Mouse (Mus musculus) embryonic facial prominence, embryonic 15.5 days (tissue): ENCODE measurements at regions not wholly inside any gene's neighbourhood (a gene's known extent, or its start where the extent isn't known, plus 50 kb on each side); places are given as distances from the start of the nearest gene placed in this dataset.

ENCODE experiments used
- ATAC-seq: fragments of 200-750 bp; cut with Nextera tagmentation; 2 replicates; pipeline ENCODE4 v1.8.0; 2017; ENCODE audit warnings: low read depth, moderate TSS enrichment; ENCODE audit not compliant: insufficient number of reproducible peaks, low FRiP score, low TSS enrichment
- H3K27ac ChIP-seq: fragments of 300-500 bp; sonication (generic); replicated peaks from 2 replicates; pipeline ENCODE4 v1.5.1; 2015; ENCODE audit warnings: mild to moderate bottlenecking, inconsistent platforms
- H3K27me3 ChIP-seq: fragments of 300-500 bp; sonication (generic); 2 replicates; pipeline ENCODE4 v1.6.1; 2015; ENCODE audit warnings: inconsistent platforms
- H3K36me3 ChIP-seq: fragments of 300-500 bp; sonication (generic); 2 replicates; pipeline ENCODE4 v1.6.1; 2015; ENCODE audit warnings: mild to moderate bottlenecking, inconsistent platforms
- H3K4me1 ChIP-seq: fragments of 300-500 bp; sonication (generic); 2 replicates; pipeline ENCODE4 v1.6.1; 2015; ENCODE audit warnings: inconsistent platforms
- H3K4me2 ChIP-seq: fragments of 300-500 bp; sonication (generic); replicated peaks from 2 replicates; pipeline ENCODE4 v1.6.1; 2015; ENCODE audit warnings: mild to moderate bottlenecking, inconsistent platforms
- H3K4me3 ChIP-seq: fragments of 300-500 bp; sonication (generic); replicated peaks from 2 replicates; pipeline ENCODE4 v1.5.1; 2015; ENCODE audit warnings: mild to moderate bottlenecking, inconsistent platforms
- H3K9ac ChIP-seq: fragments of 300-500 bp; sonication (generic); 2 replicates; pipeline ENCODE4 v1.6.1; 2015; ENCODE audit warnings: inconsistent platforms
- H3K9me3 ChIP-seq: fragments of 300-500 bp; sonication (generic); replicated peaks from 2 replicates; pipeline ENCODE4 v1.6.1; 2016; ENCODE audit warnings: inconsistent platforms
- WGBS: fragments of 180-500 bp; shearing (Covaris S2); methylation state at CpG from one replicate; pipeline ENCODE4 v1.1.7; 2015; 5-methylcytosine and 5-hydroxymethylcytosine counted together

- Histone ChIP-seq H3K4me1 (peaks cover 33% of the 10 kb centered on the region), H3K27ac (no peak overlapping the region), H3K27me3 (peaks cover 8% of the 10 kb centered on the region; the same call in 1 of the 2 replicates), H3K9me3 (no peaks in the 10 kb centered on the region), H3K4me2 (no peak overlapping the region), H3K9ac (no peak overlapping the region), H3K4me3 (no peak overlapping the region), H3K36me3 (no peaks in the 10 kb centered on the region)
- no peak for ATAC-seq
- WGBS: 49% methylated on average over 7 of the region's 7 CpGs
Observed at GRCm38 (mm10) chr1:61145572-61145971, 167.8 kb downstream of the Icos start.

DNA sequence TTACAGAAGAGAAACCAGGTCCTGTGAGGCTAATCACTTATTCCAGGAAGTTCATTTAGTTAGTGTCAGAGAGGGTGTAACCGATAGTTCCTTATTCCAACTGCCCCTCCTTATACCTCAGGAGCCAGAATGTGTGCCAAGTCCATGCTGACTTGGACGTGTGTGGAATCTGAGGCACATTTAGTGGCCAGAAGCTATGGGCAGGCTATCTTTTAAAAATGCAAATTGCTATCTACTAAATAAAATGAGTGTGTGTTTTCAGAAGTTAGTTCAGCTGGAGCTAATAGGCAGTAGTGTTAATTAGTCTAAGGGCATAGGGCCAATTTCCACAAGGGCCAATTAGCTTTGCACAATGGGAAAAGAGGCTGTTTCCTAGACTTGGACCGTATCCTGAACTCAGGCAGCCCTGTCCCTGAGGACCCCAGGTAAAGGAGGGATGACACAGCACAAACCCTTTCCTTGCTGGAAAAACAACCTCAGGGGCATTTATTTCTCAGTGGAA, 168.5 kb downstream of the Icos start:
- 44% methylated on average over 3 of the region's 3 CpGs for WGBS
- H3K4me1 ChIP-seq: peaks cover 26% of the 10 kb centered on the region

GRCm38 (mm10) chr1:61151742-61152141, 174.0 kb downstream of the Icos start:
- Histone ChIP-seq H3K9ac (no peak overlapping the region), H3K9me3 (no peaks in the 10 kb centered on the region), H3K27me3 (no peaks in the 10 kb centered on the region), H3K4me1 (no peaks in the 10 kb centered on the region), H3K4me3 (no peak overlapping the region), H3K36me3 (no peaks in the 10 kb centered on the region), H3K27ac (no peak overlapping the region), H3K4me2 (no peak overlapping the region)
- 33% methylated on average over 2 of the region's 2 CpGs for WGBS
- ATAC-seq: no peak

More for the DNA sequence above, 168.5 kb downstream of the Icos start:
- no peak overlapping the region for H3K9ac ChIP-seq
- H3K27ac ChIP-seq: no peak overlapping the region
- no peaks in the 10 kb centered on the region for H3K36me3 ChIP-seq
- no peak overlapping the region for H3K4me2 ChIP-seq
- peaks cover 8% of the 10 kb centered on the region; the same call in 1 of the 2 replicates for H3K27me3 ChIP-seq
- no peaks in the 10 kb centered on the region for H3K9me3 ChIP-seq
- ATAC-seq: 0 out of 2 replicates have a peak, but pooled peaks have one; percentile 60
- no peak overlapping the region for H3K4me3 ChIP-seq

- no peak overlapping the region for H3K4me2 ChIP-seq
- H3K4me3 ChIP-seq: no peak overlapping the region
- H3K9me3 ChIP-seq: no peaks in the 10 kb centered on the region
- H3K4me1 ChIP-seq: no peaks in the 10 kb centered on the region
- H3K27me3 ChIP-seq: no peaks in the 10 kb centered on the region
- no peak for ATAC-seq
- no peak overlapping the region for H3K9ac ChIP-seq
- 70% methylated on average over 5 of the region's 5 CpGs for WGBS
- H3K27ac ChIP-seq: no peak overlapping the region
- no peaks in the 10 kb centered on the region for H3K36me3 ChIP-seq
Observed at GRCm38 (mm10) chr1:61152157-61152556, 174.4 kb downstream of the Icos start.

GRCm38 (mm10) chr1:61154216-61154615, 176.5 kb downstream of the Icos start:
- 97% methylated on average over 3 of the region's 3 CpGs for WGBS
- H3K27me3 ChIP-seq: no peaks in the 10 kb centered on the region
- ATAC-seq: no peak

GRCm38 (mm10) chr1:61157271-61157670, 179.5 kb downstream of the Icos start:
- Histone ChIP-seq H3K27me3 (no peaks in the 10 kb centered on the region), H3K4me1 (no peaks in the 10 kb centered on the region), H3K9ac (no peak overlapping the region), H3K9me3 (no peaks in the 10 kb centered on the region), H3K4me2 (no peak overlapping the region), H3K4me3 (no peak overlapping the region), H3K36me3 (no peaks in the 10 kb centered on the region), H3K27ac (no peak overlapping the region)
- 65% methylated on average over 4 of the region's 4 CpGs for WGBS
- ATAC-seq: no peak

More at GRCm38 (mm10) chr1:61154216-61154615, 176.5 kb downstream of the Icos start:
- no peak overlapping the region for H3K27ac ChIP-seq
- no peak overlapping the region for H3K9ac ChIP-seq
- no peaks in the 10 kb centered on the region for H3K4me1 ChIP-seq
- H3K9me3 ChIP-seq: no peaks in the 10 kb centered on the region
- no peaks in the 10 kb centered on the region for H3K36me3 ChIP-seq
- H3K4me3 ChIP-seq: no peak overlapping the region
- no peak overlapping the region for H3K4me2 ChIP-seq

DNA sequence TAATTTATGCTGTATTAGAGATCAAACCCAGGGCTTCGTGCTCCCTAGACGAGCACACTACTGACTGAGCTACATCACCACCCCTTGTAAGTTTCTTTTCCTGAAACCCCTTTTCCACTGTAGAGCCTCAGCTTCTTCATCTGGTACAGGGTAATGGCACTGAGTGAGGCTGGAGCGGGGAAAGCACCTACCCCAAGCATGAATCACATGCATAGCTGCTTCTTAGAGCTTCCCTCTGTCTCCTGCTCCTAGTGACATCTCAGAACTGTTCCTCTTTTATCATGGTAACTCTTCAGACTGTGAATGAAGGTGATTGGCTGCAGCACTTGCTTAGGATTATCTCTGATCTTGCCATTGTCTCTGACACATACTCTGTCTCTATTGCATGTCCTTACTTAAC, 182.8 kb downstream of the Icos start:
- no peaks in the 10 kb centered on the region for H3K4me1 ChIP-seq
- H3K4me3 ChIP-seq: no peak overlapping the region
- H3K27me3 ChIP-seq: no peaks in the 10 kb centered on the region
- no peaks in the 10 kb centered on the region for H3K9me3 ChIP-seq
- no peaks in the 10 kb centered on the region for H3K36me3 ChIP-seq
- no peak overlapping the region for H3K27ac ChIP-seq
- no peak overlapping the region for H3K4me2 ChIP-seq
- no peak for ATAC-seq
- no peak overlapping the region for H3K9ac ChIP-seq
- WGBS: 61% methylated on average over 3 of the region's 3 CpGs

DNA sequence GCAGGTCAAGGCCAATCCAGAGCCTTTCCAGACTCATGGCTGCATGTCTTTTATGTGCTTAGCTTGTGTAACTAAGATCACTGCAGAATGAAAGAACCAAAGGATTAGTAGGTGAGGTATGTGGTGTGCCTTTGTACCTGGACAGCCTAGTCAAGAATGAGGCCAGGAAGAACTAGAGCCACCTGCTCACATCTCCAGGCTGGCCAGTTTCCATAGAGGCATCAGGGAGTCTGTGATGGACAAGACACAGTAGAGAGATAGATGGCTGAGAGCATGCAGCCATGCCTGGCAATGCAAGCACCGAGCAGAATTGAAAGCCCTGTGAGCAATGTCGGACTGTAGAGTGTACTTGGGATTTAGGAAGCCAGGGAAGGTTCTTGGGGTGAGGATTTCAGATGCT, 186.5 kb downstream of the Icos start:
- no peak overlapping the region for H3K4me3 ChIP-seq
- H3K27ac ChIP-seq: no peak overlapping the region
- H3K27me3 ChIP-seq: no peaks in the 10 kb centered on the region
- ATAC-seq: no peak
- H3K4me2 ChIP-seq: no peak overlapping the region
- no peak overlapping the region for H3K9ac ChIP-seq
- no peaks in the 10 kb centered on the region for H3K9me3 ChIP-seq
- H3K36me3 ChIP-seq: no peaks in the 10 kb centered on the region
- H3K4me1 ChIP-seq: no peaks in the 10 kb centered on the region
- WGBS: 95% methylated on average over 2 of the region's 2 CpGs

DNA sequence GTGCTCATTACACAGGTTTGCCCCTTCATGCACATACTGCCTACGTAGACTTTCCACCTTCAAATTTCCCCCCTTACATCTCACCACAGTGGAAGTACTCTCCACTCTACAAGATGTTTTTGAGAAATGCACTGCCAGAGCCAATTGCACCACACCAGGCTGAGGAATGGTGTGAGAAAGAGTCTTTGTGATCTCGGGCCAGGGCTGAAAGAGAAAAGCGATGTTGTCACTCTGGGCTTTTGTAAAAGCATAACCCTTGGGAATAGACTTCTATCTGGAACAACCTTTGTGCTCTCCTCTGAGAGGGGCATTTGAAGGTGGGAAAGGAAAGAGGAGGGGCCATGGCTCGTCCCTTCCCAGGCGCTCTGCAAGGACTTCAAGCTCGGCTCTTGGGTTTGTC, 194.2 kb downstream of the Icos start:
- Histone ChIP-seq H3K36me3 (no peaks in the 10 kb centered on the region), H3K4me3 (no peak overlapping the region), H3K27me3 (no peaks in the 10 kb centered on the region), H3K9ac (no peak overlapping the region), H3K4me1 (no peaks in the 10 kb centered on the region), H3K9me3 (no peaks in the 10 kb centered on the region), H3K27ac (no peak overlapping the region), H3K4me2 (no peak overlapping the region)
- WGBS: 72% methylated on average over 6 of the region's 6 CpGs
- ATAC-seq: no peak

DNA sequence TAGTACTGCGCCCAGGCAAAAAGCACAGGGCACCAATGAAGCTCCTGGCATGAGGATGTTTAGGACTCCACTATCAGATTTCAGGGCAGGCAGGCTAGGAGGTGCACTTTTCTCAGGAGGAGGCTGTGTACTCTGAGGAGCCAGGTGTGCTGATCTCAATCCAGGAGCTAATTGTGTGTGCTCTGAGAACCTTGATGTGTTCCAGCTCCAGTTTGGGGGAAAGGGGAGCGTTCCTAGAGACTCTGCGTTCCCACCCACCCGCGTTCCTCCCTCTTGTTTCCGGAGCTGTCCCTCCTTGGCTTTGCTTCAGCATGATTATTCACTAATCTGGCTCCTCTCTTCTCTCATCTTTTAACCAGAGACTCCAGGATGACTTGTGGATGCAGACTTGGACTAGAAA, 195.2 kb downstream of the Icos start:
- Histone ChIP-seq H3K4me1 (no peaks in the 10 kb centered on the region), H3K27ac (no peak overlapping the region), H3K4me2 (no peak overlapping the region), H3K27me3 (no peaks in the 10 kb centered on the region), H3K9ac (no peak overlapping the region), H3K9me3 (no peaks in the 10 kb centered on the region), H3K36me3 (no peaks in the 10 kb centered on the region), H3K4me3 (no peak overlapping the region)
- WGBS: 55% methylated on average over 6 of the region's 6 CpGs
- ATAC-seq: no peak

- H3K4me2 ChIP-seq: no peak overlapping the region
- H3K36me3 ChIP-seq: no peaks in the 10 kb centered on the region
- H3K4me1 ChIP-seq: no peaks in the 10 kb centered on the region
- ATAC-seq: no peak
- H3K4me3 ChIP-seq: no peak overlapping the region
- no peaks in the 10 kb centered on the region for H3K27me3 ChIP-seq
- 80% methylated on average over 2 of the region's 2 CpGs for WGBS
- H3K9me3 ChIP-seq: no peaks in the 10 kb centered on the region
- no peak overlapping the region for H3K9ac ChIP-seq
- H3K27ac ChIP-seq: no peak overlapping the region
Observed at GRCm38 (mm10) chr1:61175239-61175638, 197.5 kb downstream of the Icos start.

DNA sequence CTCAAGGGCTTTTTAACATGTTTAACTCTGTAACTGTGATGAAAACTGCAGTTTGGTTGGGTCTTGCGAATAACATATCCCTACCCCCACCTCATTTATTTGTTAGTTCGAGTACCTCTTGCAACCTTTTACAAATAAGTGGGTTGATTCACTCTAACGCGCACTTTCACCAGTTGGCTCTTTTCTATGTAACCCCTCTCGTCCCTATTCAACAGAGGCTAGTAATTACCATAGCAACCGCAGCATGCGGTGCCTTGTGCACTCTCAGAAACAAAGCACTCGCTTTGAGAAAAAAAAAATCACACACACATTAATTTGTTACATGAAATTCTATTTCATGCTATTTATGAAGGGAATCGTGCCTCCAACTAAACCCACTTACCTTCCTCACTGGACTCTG, 201.7 kb downstream of the Icos start:
- Histone ChIP-seq H3K4me3 (no peak overlapping the region), H3K27me3 (no peaks in the 10 kb centered on the region), H3K9me3 (no peaks in the 10 kb centered on the region), H3K36me3 (no peaks in the 10 kb centered on the region), H3K4me1 (peaks cover 13% of the 10 kb centered on the region), H3K4me2 (no peak overlapping the region), H3K27ac (no peak overlapping the region), H3K9ac (no peak overlapping the region)
- WGBS: 60% methylated on average over 9 of the region's 9 CpGs
- no peak for ATAC-seq
